Mouse (Mus musculus): ENCODE results near the gene Mapkbp1.

Gene Mapkbp1

GRCm38 (mm10) chr2:120011462-120012200 is 39.1 kb downstream of the Mapkbp1 start:
- DNase-seq, result peak; percentile 71

- DNase-seq, result no peak
Measured at GRCm38 (mm10) chr2:120012924-120013323, 40.4 kb downstream of the Mapkbp1 start.

- DNase-seq, result no peak
Measured at GRCm38 (mm10) chr2:120013831-120014486, 41.5 kb downstream of the Mapkbp1 start.

- no peak for DNase-seq
Measured at GRCm38 (mm10) chr2:120015882-120016281, 43.4 kb downstream of the Mapkbp1 start.

GRCm38 (mm10) chr2:120017599-120017998 is 45.1 kb downstream of the Mapkbp1 start:
- DNase-seq, result no peak

GRCm38 (mm10) chr2:120024337-120024736 is 51.8 kb downstream of the Mapkbp1 start:
- DNase-seq, result peak; percentile 16

GRCm38 (mm10) chr2:120026984-120027949 is 54.8 kb downstream of the Mapkbp1 start, which contains the start of the genes Jmjd7 and Gm28042:
Gene Jmjd7, plus strand, starts transcription at chr2:120027483.
Gene Gm28042, plus strand, starts transcription at chr2:120027493.
- peak; percentile 91 for DNase-seq

GRCm38 (mm10) chr2:120027950-120028331 is 55.4 kb downstream of the Mapkbp1 start:
- DNase-seq, result no peak

GRCm38 (mm10) chr2:120030380-120030779 is 57.9 kb downstream of the Mapkbp1 start:
- DNase-seq, result no peak

- DNase-seq, result no peak
Measured at GRCm38 (mm10) chr2:120032726-120033467, 60.4 kb downstream of the Mapkbp1 start, which contains the start of gene Pla2g4b. Gene Pla2g4b, plus strand, starts transcription at chr2:120033417.

GRCm38 (mm10) chr2:120033726-120034125 is 61.2 kb downstream of the Mapkbp1 start:
- DNase-seq, result no peak

- DNase-seq, result no peak
Measured at GRCm38 (mm10) chr2:120037744-120038143, 65.2 kb downstream of the Mapkbp1 start.

GRCm38 (mm10) chr2:120040991-120041390 is 68.5 kb downstream of the Mapkbp1 start:
- no peak for DNase-seq

- DNase-seq, result no peak
Measured at GRCm38 (mm10) chr2:120044101-120044603, 71.7 kb downstream of the Mapkbp1 start.

- DNase-seq, result no peak
Measured at GRCm38 (mm10) chr2:120044676-120045075, 72.2 kb downstream of the Mapkbp1 start.

GRCm38 (mm10) chr2:120046486-120047310 is 74.2 kb downstream of the Mapkbp1 start:
- DNase-seq, result no peak

- DNase-seq, result no peak
Measured at GRCm38 (mm10) chr2:120048173-120048572, 75.7 kb downstream of the Mapkbp1 start.

GRCm38 (mm10) chr2:120049632-120050274 is 77.3 kb downstream of the Mapkbp1 start:
- peak; percentile 50 for DNase-seq

- DNase-seq, result no peak
Measured at GRCm38 (mm10) chr2:120051405-120051804, 78.9 kb downstream of the Mapkbp1 start.

GRCm38 (mm10) chr2:120054771-120055552 is 82.5 kb downstream of the Mapkbp1 start:
- DNase-seq, result no peak
